Mouse (Mus musculus): ENCODE measurements around the gene Chrna1.

Gene Chrna1

DNA sequence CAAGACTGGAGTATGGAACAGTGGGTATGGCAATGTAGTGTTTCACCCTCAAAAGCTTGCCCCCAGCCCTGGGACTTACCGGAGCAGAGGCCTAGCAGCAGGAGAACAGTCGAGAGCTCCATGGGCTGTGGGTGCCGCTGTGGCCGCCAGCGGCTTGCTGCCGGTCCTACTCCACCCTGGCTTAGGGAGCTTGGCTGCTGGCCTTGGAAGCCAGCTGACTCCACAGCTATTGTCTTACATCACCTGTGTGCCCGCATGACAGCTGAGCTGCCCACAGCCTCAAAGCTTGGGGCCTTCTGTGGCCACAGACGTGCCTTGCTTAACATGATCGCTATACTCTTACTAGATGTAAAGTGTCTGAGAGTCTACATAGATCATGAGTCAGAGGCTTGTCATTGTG lies at the start of gene Chrna1:
Gene Chrna1 (minus strand): TSS at position 173 of the 400 bp plus-strand sequence.
- DNase-seq = no peak

DNA sequence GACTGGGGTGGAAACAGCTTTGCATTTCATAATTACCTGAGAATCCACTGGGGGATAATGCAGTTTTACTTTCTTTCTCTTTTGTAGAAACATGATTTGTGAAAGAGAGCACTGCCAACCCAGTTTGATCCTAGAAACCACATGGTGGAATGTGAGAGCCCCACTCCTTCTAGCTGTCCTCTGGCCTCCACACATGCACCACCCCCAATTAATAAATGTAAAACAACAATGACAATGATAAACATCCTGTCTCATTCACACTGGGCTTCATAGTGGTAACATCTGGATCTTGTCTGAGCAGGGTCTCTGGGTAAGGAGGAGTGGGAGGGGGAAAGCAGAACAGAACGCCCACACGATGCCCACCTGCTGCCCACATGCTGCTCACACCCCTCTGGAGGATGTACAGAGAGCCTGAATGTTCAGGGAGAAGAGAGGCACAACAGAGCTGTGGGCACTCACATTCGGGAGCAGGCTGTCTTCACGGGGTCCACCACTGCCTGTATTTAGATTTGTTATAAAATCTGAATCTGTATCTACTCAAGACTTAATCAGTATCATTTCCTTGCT lies 38.4 kb upstream of the Chrna1 start:
- no peak for DNase-seq

DNA sequence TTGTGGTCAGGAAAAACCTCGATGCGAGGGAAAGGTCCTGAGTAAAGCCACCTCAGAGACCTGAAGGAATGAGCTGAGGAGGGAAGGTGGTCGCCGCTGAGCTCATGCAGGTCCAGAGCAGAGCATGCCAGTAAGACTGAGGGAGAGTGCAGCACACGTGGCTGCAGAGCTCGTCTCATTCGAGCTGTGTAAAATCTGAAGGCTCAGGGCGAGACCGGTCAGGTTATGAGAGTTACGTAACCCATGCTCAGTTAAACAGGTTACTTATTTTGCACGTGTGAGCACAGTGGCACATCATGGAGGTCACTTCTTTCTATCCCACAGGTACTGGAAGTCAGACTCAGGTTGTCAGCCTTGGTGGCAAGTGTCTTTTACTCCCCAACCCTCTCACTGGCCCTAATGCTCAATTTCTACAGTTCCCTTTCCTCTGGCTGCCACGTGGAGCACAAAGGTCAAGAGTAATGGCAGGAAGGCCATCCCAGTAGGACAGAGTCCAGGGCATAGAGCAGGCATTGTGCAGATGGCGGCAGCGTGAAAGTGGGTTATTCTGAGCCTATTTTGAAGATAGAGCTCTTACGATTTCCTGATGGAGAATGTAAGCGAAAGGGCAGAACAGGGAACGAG lies 36.4 kb upstream of the Chrna1 start:
- DNase-seq = no peak

DNA sequence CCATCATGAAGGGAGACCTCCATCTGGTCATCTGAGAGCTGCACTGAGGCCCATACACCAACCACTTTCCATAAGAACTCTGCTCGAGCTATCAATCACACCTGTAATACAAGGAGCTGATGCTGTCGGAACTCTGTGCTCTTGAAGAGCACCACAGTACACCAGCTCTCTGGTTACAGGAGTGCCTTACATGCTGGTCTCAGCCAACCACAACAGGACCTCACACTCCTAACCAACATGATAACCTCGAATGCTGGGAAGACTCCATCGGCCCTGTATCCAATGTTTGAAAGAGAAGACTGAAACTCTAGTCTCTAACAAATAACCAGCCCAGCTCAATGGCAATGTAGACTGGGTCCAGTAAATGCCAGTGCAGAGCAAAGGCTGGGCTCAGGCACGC lies 35.3 kb upstream of the Chrna1 start:
- DNase-seq = no peak

DNA sequence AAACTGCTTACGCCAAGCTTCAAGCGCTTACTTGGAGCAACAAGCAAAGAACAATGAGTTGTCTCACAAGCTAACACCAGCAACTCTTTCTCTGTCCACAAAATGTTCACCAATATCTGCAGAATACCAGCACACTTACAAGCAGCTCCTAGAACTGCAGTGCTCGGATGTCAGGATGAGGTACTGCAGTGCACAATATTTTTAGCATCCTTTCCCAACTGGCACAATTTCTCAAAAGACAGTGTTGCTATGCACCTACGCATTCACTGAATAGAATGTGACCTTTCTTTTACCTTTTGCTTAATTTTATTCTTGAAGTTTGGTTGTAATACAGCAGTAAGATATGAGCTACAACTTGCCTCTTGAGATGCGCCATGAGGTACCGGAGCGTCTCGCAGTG lies 34.2 kb upstream of the Chrna1 start:
- DNase-seq = no peak

DNA sequence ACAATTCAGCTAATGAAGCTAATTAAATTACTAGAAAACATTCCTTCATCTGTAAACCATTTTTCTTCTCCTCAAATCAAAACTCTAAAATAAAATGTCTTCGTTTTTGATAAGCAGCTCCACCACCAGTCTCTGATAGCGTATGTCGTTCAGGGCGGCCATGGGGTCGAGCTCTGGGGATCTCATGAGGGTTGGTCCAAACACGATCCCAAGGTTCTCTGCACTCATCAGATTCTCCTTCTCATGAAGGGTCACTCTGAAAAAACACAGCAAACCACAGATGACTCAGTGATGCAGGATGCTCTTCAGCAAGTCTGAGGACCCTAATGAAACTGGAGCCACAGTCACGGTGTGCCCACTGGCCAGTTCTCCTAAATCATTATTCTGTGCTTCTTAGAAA lies 32.8 kb upstream of the Chrna1 start:
- DNase-seq = no peak

DNA sequence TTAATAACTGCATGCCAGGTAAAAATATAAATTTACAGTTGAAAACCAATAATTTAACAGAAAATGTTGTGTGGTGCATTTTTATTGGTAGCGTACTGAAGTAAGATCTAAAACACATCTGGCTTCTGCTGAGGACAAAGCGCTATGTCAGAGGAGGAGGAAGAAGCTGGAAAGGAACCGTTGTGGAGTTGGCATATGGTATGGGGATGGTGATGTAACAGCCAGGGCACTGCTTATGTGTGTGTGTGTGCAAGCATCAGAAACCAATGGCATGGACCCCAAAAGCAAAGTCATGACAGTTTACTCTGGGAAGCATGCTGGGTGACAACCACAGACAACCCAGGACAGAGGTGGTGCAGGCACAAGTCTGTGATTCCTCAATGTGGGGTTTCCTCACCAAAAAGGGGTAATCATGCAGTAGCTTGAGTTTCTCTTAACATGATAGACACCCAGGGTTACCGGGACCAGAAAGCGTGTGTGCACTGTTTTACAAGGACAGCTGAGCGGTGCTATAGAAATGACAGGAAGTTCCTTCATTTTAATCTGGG lies 32.3 kb upstream of the Chrna1 start:
- DNase-seq = no peak

DNA sequence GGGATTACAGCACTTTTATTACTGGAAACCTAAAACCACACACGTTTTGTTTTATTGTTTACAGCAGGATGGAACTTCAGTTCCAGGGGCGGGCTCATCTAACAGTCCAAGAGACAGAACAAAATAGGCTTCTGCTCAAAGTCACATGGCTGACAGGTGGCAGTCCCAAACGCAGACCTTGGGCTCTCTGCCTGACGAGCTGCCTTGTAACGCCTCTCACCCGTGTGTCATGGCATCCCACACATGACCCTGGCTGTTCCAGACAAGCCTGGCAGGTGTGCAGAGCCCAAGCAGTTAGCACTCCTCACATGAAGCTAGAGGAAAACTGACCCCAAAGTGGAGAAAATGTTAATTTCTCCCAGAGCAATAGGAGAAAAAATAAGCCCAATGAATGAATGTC lies 31.7 kb upstream of the Chrna1 start:
- no peak for DNase-seq

DNA sequence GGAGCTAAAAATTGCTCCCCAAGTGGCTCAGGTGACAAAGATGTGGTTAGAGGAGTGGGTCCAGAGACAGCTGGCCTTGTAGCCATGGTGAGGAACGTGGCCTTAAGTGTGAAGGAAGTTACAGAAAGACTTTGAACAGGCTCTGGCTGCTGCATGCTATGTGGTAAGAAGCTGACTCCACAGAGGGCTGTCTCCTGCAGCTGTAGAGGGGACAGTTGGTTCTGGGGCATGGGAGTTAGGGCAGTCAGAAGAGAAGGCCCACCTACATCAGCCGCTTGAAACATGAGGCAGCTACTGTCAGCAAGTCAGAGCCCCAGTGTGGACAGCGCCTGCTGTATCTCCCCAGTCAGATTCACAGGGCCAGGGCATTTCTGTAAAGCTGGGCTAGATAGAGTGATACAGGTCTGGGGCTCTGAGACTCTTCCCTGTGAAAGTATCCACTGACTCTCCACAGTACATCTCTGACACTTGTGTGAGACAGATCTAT lies 29.6 kb upstream of the Chrna1 start:
- no peak for DNase-seq

DNA sequence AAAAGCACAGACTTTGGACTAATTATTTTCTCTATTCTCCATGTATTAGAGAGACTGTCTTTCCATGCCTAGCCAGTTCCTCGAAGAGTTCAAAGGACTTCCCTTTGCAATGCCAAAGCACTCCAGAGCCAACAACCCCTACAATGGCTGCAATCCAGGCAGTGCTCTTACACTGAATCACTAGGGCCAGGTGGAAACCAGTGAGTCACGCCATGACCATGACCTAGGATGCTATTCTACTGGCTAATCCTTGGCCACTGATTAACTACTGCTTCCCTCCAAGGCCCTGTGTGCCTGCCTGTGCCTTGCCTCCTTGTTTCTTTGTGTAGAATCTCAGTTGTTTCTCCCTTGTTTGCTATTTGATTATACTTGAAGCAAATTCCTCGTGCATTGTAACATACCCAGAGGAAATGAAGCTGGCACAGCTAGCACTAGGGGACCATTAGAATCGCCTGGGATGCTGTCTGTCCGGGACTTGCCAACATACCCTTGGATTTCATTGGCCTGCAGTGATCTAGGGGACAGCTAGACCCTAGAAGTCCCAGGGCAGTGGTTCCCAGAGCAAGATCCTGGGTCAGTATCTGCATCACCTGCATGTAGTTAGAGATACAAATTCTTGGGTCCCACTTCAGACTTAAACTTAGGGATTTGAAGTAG lies 29.1 kb upstream of the Chrna1 start:
- DNase-seq = no peak

DNA sequence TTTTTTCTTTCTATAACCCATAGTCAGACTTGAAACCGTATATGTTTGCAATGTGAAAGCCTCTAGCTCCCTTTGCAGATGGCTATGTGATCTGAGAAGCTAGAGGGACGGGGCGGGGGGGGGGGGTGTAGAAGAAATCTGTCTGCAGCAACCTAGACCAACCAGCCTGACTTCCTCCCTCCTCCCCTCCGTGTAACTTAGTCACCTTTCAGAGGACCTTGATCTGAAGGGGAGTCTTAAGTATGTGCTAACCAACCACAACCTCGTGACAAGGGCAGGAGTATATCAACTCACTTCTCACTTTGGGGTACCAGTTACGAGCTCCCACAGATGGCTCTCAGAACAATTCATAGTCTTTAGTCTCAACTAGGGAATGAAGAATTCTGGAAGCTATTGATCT lies 28.3 kb upstream of the Chrna1 start:
- no peak for DNase-seq

DNA sequence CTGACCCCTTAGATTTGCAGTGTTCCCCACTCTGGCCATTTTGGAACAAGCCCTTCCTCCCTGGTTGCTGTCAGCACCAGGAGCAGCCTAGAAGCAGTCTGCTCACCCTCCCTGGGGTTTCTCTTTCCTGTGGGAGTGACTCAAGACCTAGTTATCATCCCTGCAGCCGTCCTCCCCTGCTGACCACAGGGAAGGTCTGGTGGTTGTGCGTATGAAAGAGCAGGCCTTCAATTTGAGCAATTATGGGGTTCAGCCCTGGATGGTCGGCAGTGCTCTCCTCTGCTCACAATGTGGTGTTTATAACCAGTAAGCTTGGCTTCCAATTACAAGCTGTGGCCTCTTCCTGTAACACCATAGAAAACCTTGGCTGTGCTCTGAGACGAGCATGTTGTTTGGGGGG lies 27.5 kb upstream of the Chrna1 start:
- DNase-seq = no peak

DNA sequence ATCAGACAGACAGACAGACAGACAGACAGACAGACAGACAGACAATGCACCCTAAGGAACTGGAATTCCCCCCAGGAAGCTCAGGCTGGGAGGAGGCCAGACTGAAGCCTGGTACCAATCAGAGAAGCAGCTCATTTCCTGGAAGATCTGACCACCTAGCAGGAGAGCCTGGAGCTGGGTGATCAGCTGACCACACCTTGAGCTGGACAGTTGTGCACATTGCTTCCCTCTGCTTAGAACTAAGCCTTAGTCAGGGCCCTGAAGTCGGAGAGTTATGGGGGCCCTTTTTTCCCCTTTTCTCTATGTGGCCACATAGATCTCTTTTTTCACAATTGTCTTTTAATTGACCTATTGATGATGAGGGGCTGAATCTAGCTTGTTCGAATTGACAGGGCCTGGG lies 27.0 kb upstream of the Chrna1 start:
- no peak for DNase-seq

DNA sequence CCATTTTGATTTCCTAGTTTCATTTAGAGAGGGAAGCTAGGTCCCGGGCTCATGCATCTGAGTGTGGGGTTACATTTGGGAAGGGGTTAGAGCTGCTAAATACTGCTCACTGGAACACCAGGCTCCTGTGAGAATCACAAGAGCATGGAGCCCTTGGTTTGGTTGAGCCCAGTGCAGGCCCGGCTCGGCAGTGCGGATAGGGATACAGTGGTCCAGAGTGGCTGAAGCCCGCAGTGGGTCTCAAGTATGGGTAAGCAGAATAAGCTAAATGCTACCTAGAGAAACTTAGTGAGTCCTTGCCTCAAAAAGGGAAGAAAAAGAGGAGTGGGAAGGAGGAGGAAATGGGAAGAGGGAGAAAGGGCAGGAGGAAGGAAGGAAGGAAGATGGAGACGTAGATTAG lies 26.5 kb upstream of the Chrna1 start:
- DNase-seq = no peak

DNA sequence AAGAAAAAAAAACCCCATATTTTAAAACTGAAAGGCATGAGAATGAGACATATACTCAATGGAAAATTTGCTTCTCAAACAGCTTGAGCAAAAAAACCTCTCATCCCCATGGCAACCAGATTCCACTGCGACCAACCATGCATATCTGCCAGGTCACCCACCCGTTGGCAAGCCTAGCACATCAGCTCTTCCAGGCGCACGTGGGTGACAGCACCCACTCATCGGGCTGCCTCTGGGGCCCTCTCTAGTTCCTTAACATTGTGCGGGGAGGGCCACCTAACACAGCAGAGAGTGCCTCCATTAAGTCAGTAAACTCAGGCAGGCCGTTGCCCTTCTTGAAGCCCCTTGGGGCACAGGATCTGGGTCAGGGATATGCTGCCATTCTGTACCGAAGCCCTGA lies 24.9 kb upstream of the Chrna1 start:
- DNase-seq = no peak

DNA sequence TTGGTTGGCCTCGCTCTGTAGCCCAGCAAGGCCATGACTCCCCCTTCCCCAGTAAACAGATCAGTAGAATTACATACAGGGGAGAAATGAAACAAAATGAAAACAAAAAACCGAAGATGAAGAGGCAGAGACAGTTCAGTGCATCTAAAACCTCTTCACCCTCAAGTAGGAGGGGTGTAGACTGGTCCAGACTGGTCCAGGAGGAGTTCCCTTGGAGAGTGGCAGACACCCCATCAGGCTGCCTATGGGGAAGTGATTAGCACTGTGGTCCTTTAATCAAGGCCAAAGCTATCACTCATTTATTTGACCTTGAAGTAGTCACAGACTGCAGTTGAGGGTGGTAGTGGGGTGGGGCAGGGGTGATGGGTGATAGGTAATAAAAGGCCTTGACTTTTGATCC lies 24.4 kb upstream of the Chrna1 start:
- DNase-seq = no peak

DNA sequence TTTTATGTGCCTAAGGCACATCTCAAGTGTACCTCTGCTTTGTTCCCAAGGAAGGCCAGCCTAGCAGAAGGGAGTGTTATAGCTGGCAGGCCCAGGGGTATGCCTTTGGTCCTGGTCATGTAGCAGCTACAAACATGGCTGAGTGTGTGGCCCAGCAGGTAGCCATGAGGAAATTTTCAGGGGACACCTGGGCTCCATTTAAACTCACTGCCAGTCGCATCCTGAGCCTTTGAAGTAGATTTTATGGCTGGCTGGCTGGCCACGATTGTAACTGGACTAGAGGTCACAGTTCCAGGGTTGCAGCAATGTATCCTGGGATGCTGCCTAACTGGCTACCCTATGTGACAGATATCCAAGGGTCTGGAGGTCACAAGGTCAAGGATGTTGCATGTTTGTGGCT lies 20.5 kb upstream of the Chrna1 start:
- DNase-seq = no peak

DNA sequence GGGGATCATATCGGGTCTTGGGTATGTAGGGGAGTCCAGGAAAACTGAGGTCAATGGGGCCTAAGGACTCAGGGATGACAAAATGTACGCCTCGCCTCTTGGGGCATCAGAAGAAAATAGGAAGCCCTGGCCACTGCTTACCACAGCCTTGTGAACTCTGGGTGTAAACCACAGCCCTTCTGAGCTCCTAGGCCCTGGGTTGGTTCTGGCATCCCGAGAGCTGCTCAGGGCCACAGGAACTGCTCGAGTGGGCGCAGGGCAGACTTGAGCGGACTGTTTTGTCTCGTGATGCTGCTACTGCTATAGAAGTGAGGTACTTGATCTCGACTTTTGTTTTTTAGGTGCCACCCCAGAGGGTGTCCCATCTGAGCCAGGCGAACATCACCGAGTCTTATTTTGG lies 17.6 kb upstream of the Chrna1 start:
- no peak for DNase-seq

DNA sequence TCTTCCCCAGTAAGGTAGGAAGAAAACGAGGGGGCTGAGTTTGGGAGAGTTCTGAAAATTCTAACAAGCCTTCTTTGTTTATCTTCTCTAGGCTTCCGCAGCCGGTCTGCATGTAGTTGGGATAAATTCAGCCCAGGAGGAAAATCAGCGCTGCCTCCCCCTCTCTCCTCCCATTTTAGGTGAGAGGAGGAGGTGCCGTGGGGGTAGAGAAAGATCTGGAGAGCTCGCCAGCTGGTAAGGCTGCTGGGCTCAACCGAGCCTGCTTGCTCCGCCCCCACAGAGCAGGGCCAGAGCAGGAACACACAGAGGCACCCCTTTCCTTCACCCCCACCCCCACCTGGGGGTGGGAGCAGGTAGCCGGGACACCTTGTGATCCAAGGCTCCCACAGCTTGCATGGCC lies 16.6 kb upstream of the Chrna1 start:
- DNase-seq = no peak

DNA sequence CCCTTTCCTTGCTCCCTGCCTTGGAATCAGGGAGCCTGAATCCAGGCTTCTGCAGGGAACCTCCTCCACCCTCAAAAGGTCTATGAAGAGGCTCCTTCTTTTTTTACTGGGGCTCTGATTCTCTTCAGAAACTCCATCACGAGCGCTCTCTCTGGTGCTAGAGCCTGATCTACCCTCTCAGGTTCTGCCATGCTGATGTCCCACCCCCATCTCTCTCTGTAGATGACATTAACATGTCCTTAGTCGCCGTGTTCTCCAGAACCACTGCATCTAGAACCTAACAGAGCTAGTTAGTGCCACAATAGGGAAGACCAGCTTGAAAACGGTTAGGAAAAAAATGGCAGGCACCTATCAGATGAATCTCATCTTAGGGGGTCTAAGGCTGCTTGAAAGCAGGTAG lies 16.2 kb upstream of the Chrna1 start:
- DNase-seq = no peak

DNA sequence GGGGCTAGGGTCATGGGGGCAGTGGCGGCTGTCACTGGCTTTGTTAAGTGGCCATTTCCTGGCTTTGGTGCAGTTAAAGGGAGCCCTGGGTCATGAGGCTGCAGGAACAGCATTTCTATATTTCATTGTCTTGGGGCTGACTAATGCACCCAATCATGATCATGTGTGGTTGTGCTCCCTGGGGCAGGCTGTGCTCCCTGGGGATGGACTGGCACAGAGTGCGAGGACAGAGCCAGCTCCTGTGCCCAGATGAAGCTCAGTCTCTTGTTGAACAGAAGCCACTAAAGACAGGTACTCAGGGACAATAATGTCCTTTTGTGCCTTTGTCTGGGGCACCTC lies 12.9 kb upstream of the Chrna1 start:
- no peak for DNase-seq

DNA sequence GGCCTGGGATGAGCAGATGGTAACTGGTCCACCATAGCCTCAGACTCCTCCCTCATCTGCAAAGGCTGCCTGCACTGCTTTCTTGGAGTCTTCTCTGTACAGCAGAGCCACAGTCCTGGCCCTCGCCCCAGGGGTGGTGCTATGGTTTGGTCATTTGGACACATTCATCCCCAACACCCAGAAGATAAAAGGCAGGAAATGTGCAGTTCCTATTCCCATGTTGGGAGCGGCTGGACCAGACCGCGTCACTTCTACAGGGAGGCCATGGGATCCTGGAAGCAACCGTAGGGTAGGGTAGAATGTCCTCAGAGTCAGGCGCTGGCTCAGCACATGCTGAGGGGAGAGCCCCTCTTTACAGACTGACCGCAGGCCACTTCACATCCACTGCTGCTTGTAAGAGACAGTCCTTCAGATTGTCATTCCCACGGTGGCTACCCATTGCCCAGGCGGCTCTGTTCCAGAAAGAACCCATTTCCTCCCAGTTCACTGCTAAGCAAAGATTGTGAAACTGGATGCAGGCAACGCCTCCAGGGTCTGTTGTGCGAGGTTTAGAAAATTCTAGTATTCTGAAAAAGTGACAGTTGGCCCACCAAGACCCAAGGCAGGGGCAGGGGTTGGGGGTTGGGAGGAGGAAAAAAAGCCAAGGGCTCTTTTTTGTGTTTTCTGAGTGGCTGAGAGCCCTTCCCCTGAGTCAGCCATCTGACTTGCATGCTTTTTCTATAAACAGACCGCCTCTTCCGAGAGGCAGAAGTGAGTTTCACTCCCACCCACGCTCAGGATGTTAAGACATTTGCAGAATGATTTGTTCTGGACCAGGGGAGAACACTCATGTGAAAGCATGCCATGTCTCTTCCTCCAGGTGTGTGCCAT lies 12.3 kb upstream of the Chrna1 start:
- no peak for DNase-seq

DNA sequence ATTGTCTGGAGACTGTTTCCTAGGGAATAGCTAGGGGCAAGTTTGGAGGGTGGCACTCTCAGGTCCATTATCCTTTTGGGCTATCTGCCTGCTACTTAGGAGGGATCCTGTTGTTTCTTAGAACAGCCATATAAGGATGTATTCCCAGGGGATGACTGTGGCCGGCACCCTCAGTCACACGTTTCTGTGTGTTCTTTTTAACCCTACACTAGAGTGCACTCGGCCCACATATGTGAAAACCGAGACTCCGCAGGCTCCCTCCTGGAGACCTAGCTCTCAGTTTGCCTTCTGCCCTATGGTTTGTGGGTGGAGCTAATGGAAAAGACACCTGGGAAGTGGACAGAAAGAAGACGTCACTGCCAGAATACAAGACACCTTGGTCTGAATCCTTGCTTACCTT lies 11.1 kb upstream of the Chrna1 start:
- DNase-seq = no peak

DNA sequence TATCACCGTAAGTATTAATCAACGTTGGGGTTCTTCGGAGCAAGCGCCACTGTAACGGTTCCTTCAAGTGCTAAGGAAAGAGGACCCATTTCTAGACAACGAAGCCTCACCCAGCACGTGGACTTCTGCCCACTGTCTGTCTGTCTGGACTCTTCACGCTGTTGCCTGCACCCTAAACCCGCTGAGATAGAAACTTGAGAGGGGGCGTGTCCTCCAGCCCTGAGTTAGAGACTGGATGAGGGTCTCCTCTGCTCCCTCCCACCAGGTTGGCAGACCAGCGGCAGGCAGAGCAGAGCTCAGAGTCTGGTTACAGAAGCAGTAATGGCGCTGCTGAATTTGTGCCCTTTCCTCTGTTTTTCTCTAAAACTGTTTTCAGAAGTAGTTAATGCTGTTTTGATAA lies 10.0 kb upstream of the Chrna1 start:
- no peak for DNase-seq

Data from cerebellum, adult 8-10 months (tissue).